Mouse (Mus musculus) cerebellum, adult 2 months (tissue): Measurements from ENCODE around the gene Tfr2.

Source experiments
- CTCF ChIP-seq: fragments of 200-500 bp; IDR thresholded peaks from 2 replicates; pipeline ENCODE4 v1.5.1; 2011; ENCODE audit warnings: low read depth, mild to moderate bottlenecking, control low read depth, low read length, moderate library complexity, borderline replicate concordance; ENCODE audit not compliant: insufficient read depth
- POLR2A ChIP-seq: fragments of 200-500 bp; IDR thresholded peaks from 2 replicates; pipeline ENCODE4 v1.6.1; 2011; ENCODE audit warnings: low read length, control low read depth, borderline replicate concordance; ENCODE audit not compliant: insufficient read depth

- TF ChIP-seq CTCF (no peak), POLR2A (no peak)
Observed at GRCm38 (mm10) chr5:137541768-137542540, 27.7 kb upstream of the Tfr2 start.
